In genomic region chr8:106211421-106211820, GRCm38 (mm10) we compare ENCODE assay signal across 8 mouse cellular contexts. TPM values are rescaled to one million over a fixed set of nuclear protein-coding genes. Genes with fewer than 3 reads are reported as not detected.
DNase-seq lines count a peak whose midpoint lies in the region; ATAC-seq and TF ChIP-seq lines count a peak whose summit lies in the region.

No protein-coding gene starts in this region.

- H3K9ac ChIP-seq in hindbrain, embryonic 14.5 days: peak overlapping the region; percentile 85
- H3K9ac ChIP-seq in midbrain, embryonic 12.5 days (replicated peaks): peak overlapping the region; percentile 90

- no peak for ATAC-seq in hindbrain, embryonic 14.5 days (ENCODE audit: low FRiP score)
- ATAC-seq in midbrain, embryonic 12.5 days (ENCODE audit: low FRiP score, low read depth): 0 out of 2 replicates have a peak, but pooled peaks have one; percentile 4

- H3K27me3 ChIP-seq in kidney, adult 2 months (replicated peaks; ENCODE audit: control insufficient read depth, insufficient read depth, low read length): no peaks in the 10 kb centered on the region
- H3K27me3 ChIP-seq in hindbrain, embryonic 14.5 days (ENCODE audit: control insufficient read depth, insufficient read depth, low read length): no peaks in the 10 kb centered on the region
- no peaks in the 10 kb centered on the region for H3K27me3 ChIP-seq in midbrain, embryonic 12.5 days

- no peak overlapping the region for H3K27ac ChIP-seq in kidney, adult 2 months (ENCODE audit: insufficient read depth, low read depth, low read length)
- peak overlapping the region; percentile 32 for H3K27ac ChIP-seq in bone marrow macrophage, adult 2 months (ENCODE audit: insufficient read depth, low read depth, low read length)
- peak overlapping the region; percentile 91 for H3K27ac ChIP-seq in hindbrain, embryonic 14.5 days
- peak overlapping the region; percentile 92 for H3K27ac ChIP-seq in midbrain, embryonic 12.5 days (replicated peaks)

- no peak for TF ChIP-seq CTCF in kidney, adult 2 months (conservative IDR thresholded peaks at IDR 0.05; ENCODE audit: insufficient read depth, insufficient read length, low read depth, low read length)
- TF ChIP-seq CTCF in bone marrow macrophage, adult 2 months (IDR thresholded peaks at IDR 0.05; ENCODE audit: low read depth, low read length): no peak

- WGBS in kidney, adult 2 months: 2% methylated on average over 13 of the region's 13 CpGs
- 7% methylated on average over 13 of the region's 13 CpGs for WGBS in hindbrain, embryonic 14.5 days
- WGBS in midbrain, embryonic 12.5 days: 5% methylated on average over 13 of the region's 13 CpGs

- no peak for DNase-seq in kidney, adult 2 months
- no peak for DNase-seq in kidney, postnatal 25 days
- peak; percentile 45 for DNase-seq in hindbrain, embryonic 14.5 days (ENCODE audit: low spot score)
- DNase-seq in gastrocnemius, postnatal 36 days: no peak
- DNase-seq in ovary, adult 18-20 months (ENCODE audit: low spot score): no peak
- no peak for DNase-seq in thymus, adult 18-20 months

- peak overlapping the region; percentile 51 for H3K4me2 ChIP-seq in hindbrain, embryonic 14.5 days (replicated peaks)
- peak overlapping the region; percentile 87 for H3K4me2 ChIP-seq in midbrain, embryonic 12.5 days (replicated peaks)

- H3K4me1 ChIP-seq in kidney, adult 2 months (ENCODE audit: control insufficient read depth, insufficient read depth, low read length): peaks cover 4% of the 10 kb centered on the region; the same call in 1 of the 2 replicates
- H3K4me1 ChIP-seq in bone marrow macrophage, adult 2 months (ENCODE audit: control insufficient read depth, insufficient read depth, low read length): peaks cover 7% of the 10 kb centered on the region
- peaks cover 14% of the 10 kb centered on the region for H3K4me1 ChIP-seq in hindbrain, embryonic 14.5 days (replicated peaks; ENCODE audit: control insufficient read depth, insufficient read depth, low read length)
- H3K4me1 ChIP-seq in midbrain, embryonic 12.5 days: peaks cover 14% of the 10 kb centered on the region

- H3K9me3 ChIP-seq in hindbrain, embryonic 14.5 days (ENCODE audit: control insufficient read depth, low read length): no peaks in the 10 kb centered on the region
- H3K9me3 ChIP-seq in midbrain, embryonic 12.5 days: no peaks in the 10 kb centered on the region

- TF ChIP-seq POLR2A in kidney, adult 2 months (IDR thresholded peaks at IDR 0.05; ENCODE audit: low read depth, low read length): no peak
- TF ChIP-seq POLR2A in bone marrow macrophage, adult 2 months (IDR thresholded peaks at IDR 0.05; ENCODE audit: borderline replicate concordance, low read depth, low read length): no peak

- intact Hi-C loops in gastrocnemius, postnatal 36 days (cut with DNase I): no loop called here

- H3K4me3 ChIP-seq in kidney, adult 2 months (ENCODE audit: insufficient read depth, low read depth, low read length): peak overlapping the region; percentile 93
- H3K4me3 ChIP-seq in bone marrow macrophage, adult 2 months (ENCODE audit: insufficient read depth, low read length): peak overlapping the region; percentile 86
- H3K4me3 ChIP-seq in hindbrain, embryonic 14.5 days (replicated peaks; ENCODE audit: low read length): peak overlapping the region; percentile 72
- peak overlapping the region; percentile 83 for H3K4me3 ChIP-seq in midbrain, embryonic 12.5 days

- no peaks in the 10 kb centered on the region for H3K36me3 ChIP-seq in kidney, adult 2 months (ENCODE audit: control insufficient read depth, insufficient read depth, low read length)
- peaks cover 62% of the 10 kb centered on the region for H3K36me3 ChIP-seq in hindbrain, embryonic 14.5 days (replicated peaks; ENCODE audit: control insufficient read depth, insufficient read depth)
- peaks cover 43% of the 10 kb centered on the region for H3K36me3 ChIP-seq in midbrain, embryonic 12.5 days

RNA-seq across cellular contexts. Expression of gene Prmt7, which starts 0.7 kb away (rescaled TPM):
- 17.3 and 17.7 TPM in 2 replicates for polyA plus RNA-seq in kidney, adult 2 months (2012; rRNA removed)
- polyA plus RNA-seq in bone marrow macrophage, adult 2 months (2012; ENCODE audit: insufficient read depth, insufficient read length, missing spikeins): 3.9 and 8.8 TPM in 2 replicates
- 57.4 and 61.9 TPM in 2 replicates for polyA plus RNA-seq in hindbrain, embryonic 14.5 days (2014; fragmentation: Nextera tagmentation; extraction: Ambion mirVana)
- polyA plus RNA-seq in midbrain, embryonic 12.5 days (2016; fragmentation: Nextera tagmentation; extraction: Ambion mirVana): 57.3 and 59.9 TPM in 2 replicates
- total RNA-seq in gastrocnemius, postnatal 36 days (2021): 10 to 100 TPM; 25.4 to 25.5 TPM

RNA-seq across cellular contexts. Expression of gene Slc7a6os, which starts 0.7 kb away (rescaled TPM):
- 10.0 and 11.3 TPM in 2 replicates for polyA plus RNA-seq in kidney, adult 2 months (2012; rRNA removed)
- polyA plus RNA-seq in bone marrow macrophage, adult 2 months (2012; ENCODE audit: insufficient read depth, insufficient read length, missing spikeins): 25.5 and 26.5 TPM in 2 replicates
- 29.2 and 30.2 TPM in 2 replicates for polyA plus RNA-seq in hindbrain, embryonic 14.5 days (2014; fragmentation: Nextera tagmentation; extraction: Ambion mirVana)
- polyA plus RNA-seq in midbrain, embryonic 12.5 days (2016; fragmentation: Nextera tagmentation; extraction: Ambion mirVana): 36.6 and 39.4 TPM in 2 replicates
- total RNA-seq in gastrocnemius, postnatal 36 days (2021): 1 to 10 TPM; 7.2 to 8.1 TPM

RNA-seq across cellular contexts. Expression of gene Slc7a6, which starts 42.8 kb away (rescaled TPM):
- polyA plus RNA-seq in kidney, adult 2 months (2012; rRNA removed): 8.2 and 9.8 TPM in 2 replicates
- polyA plus RNA-seq in bone marrow macrophage, adult 2 months (2012; ENCODE audit: insufficient read depth, insufficient read length, missing spikeins): 8.3 and 9.4 TPM in 2 replicates
- 65.8 and 67.3 TPM in 2 replicates for polyA plus RNA-seq in hindbrain, embryonic 14.5 days (2014; fragmentation: Nextera tagmentation; extraction: Ambion mirVana)
- 63.2 and 63.8 TPM in 2 replicates for polyA plus RNA-seq in midbrain, embryonic 12.5 days (2016; fragmentation: Nextera tagmentation; extraction: Ambion mirVana)
- total RNA-seq in gastrocnemius, postnatal 36 days (2021): 10 to 100 TPM in 1 of 2 experiments, 1 to 10 TPM in 1; 5.9 to 10.1 TPM
